Mouse (Mus musculus) heart, embryonic 12.5 days (tissue): ENCODE data around the gene Elp4. TPM values are rescaled to one million over a fixed set of nuclear protein-coding genes. Genes with fewer than 3 reads are reported as not detected.

Source experiments
- ATAC-seq: fragments of 200-750 bp; cut with Nextera tagmentation; 2 replicates; pipeline ENCODE4 v1.8.0; 2017; ENCODE audit warnings: moderate TSS enrichment, moderate library complexity; ENCODE audit not compliant: insufficient number of reproducible peaks, low FRiP score
- H3K27ac ChIP-seq: fragments of 300-500 bp; sonication (generic); 2 replicates; pipeline ENCODE4 v1.5.1; 2016; ENCODE audit warnings: mild to moderate bottlenecking, moderate library complexity; ENCODE audit not compliant: poor library complexity, severe bottlenecking
- H3K27me3 ChIP-seq: fragments of 300-500 bp; sonication (generic); replicated peaks from 2 replicates; pipeline ENCODE4 v1.6.1; 2016; ENCODE audit warnings: mild to moderate bottlenecking, moderate library complexity
- H3K36me3 ChIP-seq: fragments of 300-500 bp; sonication (generic); 2 replicates; pipeline ENCODE4 v1.6.1; 2016; ENCODE audit warnings: mild to moderate bottlenecking, moderate library complexity
- H3K4me1 ChIP-seq: fragments of 300-500 bp; sonication (generic); replicated peaks from 2 replicates; pipeline ENCODE4 v1.6.1; 2016; ENCODE audit warnings: mild to moderate bottlenecking
- H3K4me2 ChIP-seq: fragments of 300-500 bp; sonication (generic); 2 replicates; pipeline ENCODE4 v1.6.1; 2016; ENCODE audit warnings: mild to moderate bottlenecking, moderate library complexity
- H3K4me3 ChIP-seq: fragments of 300-500 bp; sonication (generic); 2 replicates; pipeline ENCODE4 v1.5.1; 2016; ENCODE audit warnings: mild to moderate bottlenecking
- H3K9ac ChIP-seq: fragments of 300-500 bp; sonication (generic); 2 replicates; pipeline ENCODE4 v1.6.1; 2016; ENCODE audit warnings: mild to moderate bottlenecking, moderate library complexity
- H3K9me3 ChIP-seq: fragments of 300-500 bp; sonication (generic); replicated peaks from 2 replicates; pipeline ENCODE4 v1.6.1; 2016; ENCODE audit warnings: mild to moderate bottlenecking, moderate library complexity
- WGBS: fragments of 180-500 bp; shearing (Covaris S2); methylation state at CpG from one replicate; pipeline ENCODE4 v1.1.7; 2016; 5-methylcytosine and 5-hydroxymethylcytosine counted together
- polyA plus RNA-seq: library from polyadenylated mRNA; unstranded; fragments of >200 nt; fragmentation: Nextera tagmentation; extraction: Ambion mirVana; gene quantifications from 2 replicates; pipeline ENCODE4 v1.2.1, GENCODE M21; 2016

Gene Elp4
- polyA plus RNA-seq, 1 experiment from 2014 or later, result 20.7 TPM

DNA sequence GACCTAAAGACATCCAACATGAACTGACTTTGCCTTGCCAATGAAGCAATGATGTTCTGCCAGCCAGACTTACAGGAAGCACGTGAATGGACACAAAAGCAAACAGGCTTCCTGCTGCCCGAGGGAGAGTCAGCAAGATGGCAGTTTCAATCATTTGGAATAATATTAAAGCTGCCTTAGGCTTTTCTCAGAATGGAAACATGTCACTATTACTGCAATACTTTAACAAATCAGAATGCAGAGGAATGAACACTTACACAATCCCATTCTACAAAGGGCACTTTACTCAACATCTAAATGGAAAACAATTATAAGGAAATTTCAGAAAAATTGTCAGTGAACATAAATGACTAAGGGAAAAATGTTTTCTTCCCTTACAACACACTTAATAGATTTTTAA lies 117.4 kb downstream of the Elp4 start:
- ATAC-seq, result no peak
- H3K9ac ChIP-seq, result no peak overlapping the region

DNA sequence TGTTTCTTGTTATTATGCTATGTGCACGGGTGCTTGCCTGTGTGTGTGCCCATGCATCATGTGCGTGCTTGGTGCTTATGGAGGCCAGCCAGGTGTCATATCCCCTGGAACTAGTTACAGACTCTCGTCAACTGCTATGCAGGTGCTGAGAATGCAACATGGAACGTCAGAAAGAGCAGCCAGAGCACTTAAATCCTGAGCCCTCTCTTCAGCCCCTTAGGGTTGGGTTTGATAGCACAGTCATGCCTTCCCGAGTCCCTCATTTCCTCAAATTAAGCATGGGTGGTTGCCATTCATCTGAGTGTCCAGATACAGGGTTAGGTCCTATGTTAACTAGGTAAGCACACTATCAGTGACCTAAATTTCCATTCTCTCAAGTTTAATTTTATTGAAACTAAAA lies 121.5 kb downstream of the Elp4 start:
- no peak overlapping the region for H3K9ac ChIP-seq
- H3K9me3 ChIP-seq, result no peaks in the 10 kb centered on the region
- no peaks in the 10 kb centered on the region for H3K4me1 ChIP-seq
- H3K4me2 ChIP-seq, result no peak overlapping the region
- H3K36me3 ChIP-seq, result no peaks in the 10 kb centered on the region
- no peak for ATAC-seq
- H3K27me3 ChIP-seq, result no peaks in the 10 kb centered on the region
- H3K4me3 ChIP-seq, result no peak overlapping the region
- 71% methylated on average over 5 of the region's 5 CpGs for WGBS
- H3K27ac ChIP-seq, result no peak overlapping the region

More for the DNA sequence above, 117.4 kb downstream of the Elp4 start:
- WGBS, result 59% methylated on average over 2 of the region's 2 CpGs
- no peaks in the 10 kb centered on the region for H3K4me1 ChIP-seq
- H3K36me3 ChIP-seq, result no peaks in the 10 kb centered on the region
- H3K27ac ChIP-seq, result no peak overlapping the region
- no peak overlapping the region for H3K4me2 ChIP-seq
- no peaks in the 10 kb centered on the region for H3K9me3 ChIP-seq
- H3K4me3 ChIP-seq, result no peak overlapping the region
- H3K27me3 ChIP-seq, result no peaks in the 10 kb centered on the region

DNA sequence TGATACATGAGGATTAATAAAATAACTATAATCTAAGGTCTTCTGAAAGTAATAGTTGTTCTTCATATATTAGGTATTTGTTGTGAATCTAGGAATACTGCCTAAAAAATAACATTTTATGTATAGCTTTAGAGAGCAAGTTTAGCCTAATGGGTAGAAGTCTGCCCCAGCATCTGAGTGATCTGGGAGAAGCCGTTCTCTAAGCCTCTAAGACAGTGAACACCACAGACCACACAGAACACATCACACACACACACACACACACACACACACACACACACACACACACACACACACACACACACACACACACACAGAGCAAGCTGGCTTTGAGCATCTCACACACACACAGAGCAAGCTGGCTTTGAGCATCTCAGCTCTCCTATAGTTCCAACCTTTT lies 123.6 kb downstream of the Elp4 start:
- WGBS, result 77% methylated on average over 1 of the region's 1 CpGs
- H3K9ac ChIP-seq, result no peak overlapping the region

DNA sequence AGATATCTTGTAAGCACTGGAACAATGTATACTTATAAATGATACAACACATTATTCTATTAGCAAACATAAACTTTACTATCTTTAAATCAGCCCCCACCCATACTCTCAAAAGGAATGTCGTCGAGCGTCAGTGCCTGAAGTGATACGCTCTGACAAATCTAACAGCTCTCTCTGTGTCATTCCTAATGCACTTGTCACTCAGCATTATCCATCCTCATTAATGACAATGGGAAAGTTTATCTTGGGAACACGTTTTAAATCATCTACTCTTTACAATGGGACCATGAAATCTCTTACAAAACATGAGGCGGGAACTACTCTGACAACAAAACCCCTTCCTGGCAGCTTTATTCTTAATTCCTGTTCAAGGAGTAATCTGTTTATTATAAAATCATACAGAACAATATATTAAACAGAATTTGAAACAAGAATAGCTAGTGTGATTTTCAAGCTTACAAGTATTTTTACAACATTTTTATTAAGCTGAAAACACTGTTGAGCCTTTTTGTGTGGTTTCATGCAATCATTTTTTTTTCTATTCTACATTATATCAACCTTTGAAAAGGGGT lies 125.0 kb downstream of the Elp4 start:
- WGBS, result 42% methylated on average over 6 of the region's 6 CpGs
- no peaks in the 10 kb centered on the region for H3K4me1 ChIP-seq
- H3K27me3 ChIP-seq, result no peaks in the 10 kb centered on the region
- no peaks in the 10 kb centered on the region for H3K9me3 ChIP-seq
- no peak overlapping the region for H3K27ac ChIP-seq
- H3K36me3 ChIP-seq, result no peaks in the 10 kb centered on the region
- no peak overlapping the region for H3K4me3 ChIP-seq
- no peak overlapping the region for H3K9ac ChIP-seq
- ATAC-seq, result no peak
- H3K4me2 ChIP-seq, result no peak overlapping the region

More for the DNA sequence above, 123.6 kb downstream of the Elp4 start:
- no peak overlapping the region for H3K4me2 ChIP-seq
- H3K27me3 ChIP-seq, result no peaks in the 10 kb centered on the region
- no peak for ATAC-seq
- no peak overlapping the region for H3K4me3 ChIP-seq
- no peaks in the 10 kb centered on the region for H3K4me1 ChIP-seq
- H3K27ac ChIP-seq, result no peak overlapping the region
- H3K9me3 ChIP-seq, result no peaks in the 10 kb centered on the region
- no peaks in the 10 kb centered on the region for H3K36me3 ChIP-seq

DNA sequence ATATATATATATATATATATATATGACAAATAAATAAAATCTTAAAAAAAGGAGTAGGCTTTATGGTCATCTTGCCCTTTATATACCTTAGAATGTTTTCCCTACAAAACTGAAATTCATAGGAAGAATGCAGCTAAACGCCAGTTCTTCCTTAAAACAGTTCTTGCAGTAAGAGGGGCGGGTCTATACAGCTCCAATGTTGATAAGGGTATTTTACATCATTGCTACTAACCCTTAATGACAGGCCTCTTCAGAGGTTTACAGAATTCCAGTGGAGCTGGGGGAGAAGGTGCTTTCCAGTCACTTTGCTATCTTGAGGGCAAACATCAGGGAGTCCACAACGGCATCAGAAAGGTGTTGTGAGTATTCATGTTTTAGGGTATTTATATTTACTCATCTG lies 133.1 kb downstream of the Elp4 start:
- H3K9me3 ChIP-seq, result no peaks in the 10 kb centered on the region
- WGBS, result 59% methylated on average over 3 of the region's 3 CpGs
- no peaks in the 10 kb centered on the region for H3K27me3 ChIP-seq
- H3K9ac ChIP-seq, result no peak overlapping the region
- no peak overlapping the region for H3K27ac ChIP-seq
- ATAC-seq, result no peak
- no peak overlapping the region for H3K4me3 ChIP-seq
- H3K36me3 ChIP-seq, result peaks cover 4% of the 10 kb centered on the region; the same call in 1 of the 2 replicates
- H3K4me1 ChIP-seq, result no peaks in the 10 kb centered on the region
- H3K4me2 ChIP-seq, result no peak overlapping the region

DNA sequence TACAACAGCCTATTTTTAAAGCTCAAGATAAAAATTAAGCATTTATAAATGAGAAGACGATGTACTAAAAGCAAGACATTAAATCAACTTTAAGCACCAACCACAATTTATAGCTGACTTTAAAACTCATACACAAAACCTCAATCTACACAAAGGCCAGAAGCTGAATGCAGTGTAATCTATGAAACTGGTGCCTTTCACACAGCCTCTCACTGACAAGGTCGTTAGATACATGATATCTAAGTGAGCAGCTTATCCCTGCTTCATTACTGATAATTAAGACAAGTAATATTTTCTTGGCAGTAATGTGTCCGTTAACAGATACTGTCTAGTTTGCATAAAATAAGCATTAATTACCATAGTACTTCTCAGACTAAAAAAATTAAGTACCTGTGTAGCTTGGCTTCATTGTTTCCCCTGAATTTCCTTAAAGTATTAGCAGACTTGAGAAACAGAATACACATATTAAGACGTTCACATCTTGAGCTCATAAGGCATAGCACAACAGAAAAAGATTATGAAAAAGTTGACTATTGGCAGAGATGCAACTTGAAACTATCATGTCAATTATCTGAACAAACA lies 134.5 kb downstream of the Elp4 start:
- WGBS, result 61% methylated on average over 4 of the region's 4 CpGs

DNA sequence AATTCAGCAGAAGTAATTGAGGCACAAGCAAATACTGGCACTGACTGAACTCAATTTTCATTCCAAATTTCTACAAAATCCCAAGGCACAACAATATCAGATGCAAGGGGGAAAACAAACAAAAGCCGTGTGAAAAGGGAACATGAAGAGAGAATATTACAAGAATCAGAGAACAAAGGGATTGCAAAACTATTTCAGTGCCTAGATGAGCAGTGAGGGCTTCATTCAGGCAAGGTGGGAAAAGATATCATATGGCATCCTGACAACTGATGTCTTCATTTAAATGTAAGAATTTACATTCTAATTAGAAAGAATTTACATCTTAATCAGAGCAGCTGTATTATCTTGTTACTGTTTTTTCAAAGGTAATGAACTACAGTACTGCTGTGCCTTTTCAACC lies 150.9 kb downstream of the Elp4 start:
- Histone ChIP-seq H3K4me2 (no peak overlapping the region), H3K36me3 (no peaks in the 10 kb centered on the region), H3K4me3 (no peak overlapping the region), H3K27ac (no peak overlapping the region), H3K27me3 (no peaks in the 10 kb centered on the region), H3K9me3 (no peaks in the 10 kb centered on the region), H3K4me1 (no peaks in the 10 kb centered on the region), H3K9ac (no peak overlapping the region)
- 74% methylated on average over 1 of the region's 1 CpGs for WGBS
- no peak for ATAC-seq

More for the DNA sequence above, 134.5 kb downstream of the Elp4 start:
- no peaks in the 10 kb centered on the region for H3K9me3 ChIP-seq
- H3K9ac ChIP-seq, result no peak overlapping the region
- peaks cover 4% of the 10 kb centered on the region; the same call in 1 of the 2 replicates for H3K36me3 ChIP-seq
- no peak for ATAC-seq
- H3K27ac ChIP-seq, result no peak overlapping the region
- H3K4me1 ChIP-seq, result no peaks in the 10 kb centered on the region
- H3K4me3 ChIP-seq, result no peak overlapping the region
- H3K4me2 ChIP-seq, result no peak overlapping the region
- H3K27me3 ChIP-seq, result no peaks in the 10 kb centered on the region

DNA sequence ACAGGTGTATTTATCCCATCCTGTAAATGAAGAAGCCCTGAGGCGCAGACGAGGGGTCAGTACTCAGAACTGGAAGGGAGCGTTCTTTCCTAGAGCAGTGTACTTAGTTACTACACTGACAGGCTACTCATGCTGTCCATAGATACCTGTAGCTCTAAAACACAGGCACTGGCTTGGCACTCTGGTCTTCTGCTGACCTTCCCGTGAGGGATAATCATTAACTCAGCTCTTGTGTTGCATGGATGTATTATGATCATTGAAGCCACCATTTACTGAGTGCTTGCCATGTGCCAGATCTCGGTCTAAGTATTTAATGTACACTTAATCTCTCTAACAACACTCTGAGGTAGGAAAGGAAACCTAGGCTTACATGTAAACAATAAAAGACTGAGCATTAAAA lies 155.3 kb downstream of the Elp4 start:
- Histone ChIP-seq H3K36me3 (no peaks in the 10 kb centered on the region), H3K9ac (no peak overlapping the region), H3K4me1 (no peaks in the 10 kb centered on the region), H3K27ac (no peak overlapping the region), H3K9me3 (no peaks in the 10 kb centered on the region; the same call in 1 of the 2 replicates), H3K4me3 (no peak overlapping the region), H3K27me3 (no peaks in the 10 kb centered on the region), H3K4me2 (no peak overlapping the region)
- 91% methylated on average over 5 of the region's 5 CpGs for WGBS
- no peak for ATAC-seq

DNA sequence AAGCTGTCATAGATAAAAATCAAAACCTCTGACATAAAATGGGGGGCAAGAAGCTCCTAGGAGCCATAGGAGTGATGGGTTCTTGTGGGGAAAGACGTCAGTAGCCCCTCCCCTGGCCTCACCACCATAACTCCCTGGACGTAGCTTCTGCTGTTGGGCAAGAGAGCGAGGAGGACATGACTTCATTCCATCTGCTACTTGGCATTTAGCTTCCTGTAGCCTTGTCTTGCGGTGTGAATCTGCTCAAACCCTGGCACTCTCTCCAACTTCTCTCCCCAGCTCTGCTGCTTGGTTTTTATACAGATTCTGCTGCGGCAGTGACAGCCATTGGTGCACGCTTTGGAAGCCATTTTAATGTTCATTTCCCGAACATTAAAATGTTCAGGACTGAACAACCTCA lies 157.5 kb downstream of the Elp4 start:
- H3K27me3 ChIP-seq, result no peaks in the 10 kb centered on the region
- WGBS, result 77% methylated on average over 7 of the region's 7 CpGs
- H3K9me3 ChIP-seq, result no peaks in the 10 kb centered on the region; the same call in 1 of the 2 replicates
- H3K9ac ChIP-seq, result no peak overlapping the region
- no peaks in the 10 kb centered on the region for H3K36me3 ChIP-seq
- no peak overlapping the region for H3K4me3 ChIP-seq
- H3K27ac ChIP-seq, result no peak overlapping the region
- H3K4me2 ChIP-seq, result no peak overlapping the region
- no peak for ATAC-seq
- H3K4me1 ChIP-seq, result no peaks in the 10 kb centered on the region

DNA sequence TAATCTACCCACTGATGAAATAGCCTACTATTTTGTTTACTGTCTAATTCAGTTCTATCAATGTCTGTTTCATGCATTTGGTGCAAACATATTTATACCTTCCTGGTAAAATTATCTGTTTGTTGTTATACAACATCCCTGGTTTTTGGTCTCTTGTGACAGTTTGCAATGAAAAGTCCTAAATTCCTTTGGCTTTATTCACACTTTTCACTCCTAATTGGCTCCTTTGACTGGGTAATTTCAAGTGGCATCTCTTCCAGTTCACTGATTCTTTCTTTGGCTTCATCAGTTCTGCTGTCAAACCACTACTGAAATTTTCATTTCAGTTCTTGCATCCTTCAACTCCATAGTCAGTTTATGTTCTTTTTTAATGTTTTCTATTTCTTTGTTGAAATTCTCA lies 168.2 kb downstream of the Elp4 start:
- Histone ChIP-seq H3K27ac (no peak overlapping the region), H3K27me3 (peaks cover 7% of the 10 kb centered on the region), H3K4me3 (no peak overlapping the region), H3K4me2 (no peak overlapping the region), H3K36me3 (no peaks in the 10 kb centered on the region), H3K9me3 (no peaks in the 10 kb centered on the region), H3K9ac (no peak overlapping the region), H3K4me1 (no peaks in the 10 kb centered on the region)
- no peak for ATAC-seq

DNA sequence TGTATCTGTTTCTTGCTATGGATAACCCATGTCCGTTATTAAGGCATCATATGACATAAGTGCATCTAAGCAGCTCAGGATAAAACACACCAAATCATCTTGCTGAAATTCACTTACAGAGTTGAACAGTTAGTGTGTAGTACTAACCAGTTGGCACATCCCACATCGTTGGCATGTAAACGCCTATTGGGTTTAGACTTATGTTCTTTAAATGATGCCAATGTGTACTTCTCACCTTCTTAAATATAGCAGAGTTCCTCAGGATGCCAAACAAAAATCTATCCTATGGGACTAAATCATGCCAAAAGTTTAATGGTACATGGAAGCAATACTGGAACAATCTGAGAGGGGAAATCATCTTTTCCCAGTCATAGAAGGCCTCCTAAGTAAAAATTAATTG lies 173.7 kb downstream of the Elp4 start:
- 0 out of 2 replicates have a peak, but pooled peaks cover 3% of the 10 kb centered on the region for H3K4me1 ChIP-seq
- ATAC-seq, result no peak
- no peaks in the 10 kb centered on the region for H3K9me3 ChIP-seq

DNA sequence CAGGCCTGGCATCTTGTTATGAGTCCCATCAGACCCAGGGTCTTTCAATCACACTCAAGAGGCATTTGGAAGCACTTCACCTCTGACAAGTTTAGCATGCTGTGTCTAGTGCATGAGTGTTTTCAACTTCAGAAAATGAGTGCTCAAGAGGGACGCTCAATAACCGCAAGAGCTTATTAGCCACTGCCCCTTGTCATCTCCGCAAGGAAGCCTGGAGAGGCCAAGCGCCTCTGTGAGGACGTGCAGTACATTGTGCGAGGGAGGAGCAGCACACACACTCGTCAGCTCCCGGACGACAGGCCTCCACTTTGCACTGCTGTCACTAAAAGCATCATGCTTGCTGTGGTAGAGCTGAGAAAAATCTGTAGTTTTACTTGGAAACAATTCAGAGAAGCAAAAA lies 177.7 kb downstream of the Elp4 start:
- H3K27me3 ChIP-seq, result peaks cover 37% of the 10 kb centered on the region
- no peak overlapping the region for H3K4me3 ChIP-seq
- 48% methylated on average over 9 of the region's 9 CpGs for WGBS
- no peak overlapping the region for H3K4me2 ChIP-seq
- no peaks in the 10 kb centered on the region for H3K36me3 ChIP-seq
- H3K4me1 ChIP-seq, result 0 out of 2 replicates have a peak, but pooled peaks cover 3% of the 10 kb centered on the region
- H3K9me3 ChIP-seq, result no peaks in the 10 kb centered on the region
- H3K9ac ChIP-seq, result no peak overlapping the region
- no peak overlapping the region for H3K27ac ChIP-seq
- no peak for ATAC-seq

More for the DNA sequence above, 173.7 kb downstream of the Elp4 start:
- Histone ChIP-seq H3K27ac (no peak overlapping the region), H3K27me3 (peaks cover 29% of the 10 kb centered on the region), H3K4me3 (no peak overlapping the region), H3K9ac (no peak overlapping the region), H3K4me2 (no peak overlapping the region), H3K36me3 (no peaks in the 10 kb centered on the region)
- WGBS, result 86% methylated on average over 3 of the region's 3 CpGs
